Mouse (Mus musculus) liver, embryonic 14.5 days (tissue): ENCODE data around the gene Sele.

Source experiments
- CTCF ChIP-seq: IDR thresholded peaks from 2 replicates; pipeline ENCODE4 v1.5.1; 2016; ENCODE audit warnings: antibody characterized with exemption, low read depth, control low read depth
- EP300 ChIP-seq: IDR thresholded peaks from 2 replicates; pipeline ENCODE4 v1.6.1; 2016; ENCODE audit warnings: antibody characterized with exemption, low read depth

DNA sequence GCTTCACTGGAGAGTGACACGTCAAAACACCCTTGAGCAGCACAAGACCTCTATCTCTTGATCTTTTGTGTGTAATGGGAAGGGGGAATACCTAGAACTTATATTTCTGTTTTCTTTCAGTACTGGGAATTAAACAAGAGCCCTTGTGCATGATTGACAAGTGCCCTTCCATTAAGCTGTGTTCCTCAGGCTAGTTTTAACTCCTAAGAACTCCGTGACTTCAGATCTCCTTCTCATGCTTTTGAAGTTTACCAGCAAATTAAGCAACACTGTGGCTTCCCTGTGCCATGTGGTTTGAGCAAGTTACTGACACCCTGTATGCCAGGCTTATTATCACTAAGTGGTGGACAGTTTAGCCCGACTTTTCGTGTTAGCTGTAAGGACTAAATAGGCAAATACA is 35.0 kb downstream of the Sele start:
- TF ChIP-seq CTCF (no peak), EP300 (no peak)
